Mouse (Mus musculus): ENCODE data around the gene Vmn1r29. TPM values are rescaled to one million over a fixed set of nuclear protein-coding genes. Genes with fewer than 3 reads are reported as not detected.

Gene Vmn1r29
- polyA plus RNA-seq (2012; rRNA removed; ENCODE audit: low replicate concordance), result not detected in 2 replicates

GRCm38 (mm10) chr6:58301249-58301648, at the start of gene Vmn1r29:
Gene Vmn1r29 (plus strand): TSS chr6:58301549.

GRCm38 (mm10) chr6:58261737-58262136, 39.6 kb upstream of the Vmn1r29 start, which contains the start of gene Vmn1r28:
Gene Vmn1r28 (plus strand): TSS chr6:58262037.

Other genes with a start within 250 kb of the Vmn1r29 start
- gene Vmn1r27, start 82.7 kb upstream of the Vmn1r29 start, polyA plus RNA-seq (2012; rRNA removed; ENCODE audit: low replicate concordance), result not detected in 2 replicates
- not detected in 2 replicates for gene Vmn1r28, start 39.5 kb upstream of the Vmn1r29 start, polyA plus RNA-seq (2012; rRNA removed; ENCODE audit: low replicate concordance)
- not detected in 2 replicates for gene Vmn1r30, start 141.8 kb downstream of the Vmn1r29 start, polyA plus RNA-seq (2012; rRNA removed; ENCODE audit: low replicate concordance)
- gene Vmn1r31, start 173.8 kb downstream of the Vmn1r29 start, polyA plus RNA-seq (2012; rRNA removed; ENCODE audit: low replicate concordance), result not detected in 2 replicates

All from subcutaneous adipose tissue, adult 2 months (tissue).